Mouse (Mus musculus) liver, adult 2 months (tissue): Measurements from ENCODE around the gene Lekr1. TPM values are rescaled to one million over a fixed set of nuclear protein-coding genes. Genes with fewer than 3 reads are reported as not detected.
A peak's percentile ranks its signal among the peaks of the same experiment; 100 is the strongest.

Experiments
- DNase-seq: peaks from one replicate; pipeline ENCODE4 v3.0.0-alpha.2; 2011; ENCODE audit warnings: low read depth, low spot score; ENCODE audit errors: extremely low read depth
- H3K27ac ChIP-seq: fragments of 200-500 bp; replicated peaks from 2 replicates; pipeline ENCODE4 v1.5.1; 2012; ENCODE audit warnings: low read depth, mild to moderate bottlenecking, control low read depth, inconsistent platforms, low read length; ENCODE audit not compliant: insufficient read depth
- H3K27me3 ChIP-seq: fragments of 200-500 bp; 2 replicates; pipeline ENCODE4 v1.6.1; 2012; ENCODE audit warnings: mild to moderate bottlenecking, moderate library complexity, low read length, inconsistent platforms; ENCODE audit not compliant: control insufficient read depth, insufficient read depth
- H3K36me3 ChIP-seq: fragments of 200-500 bp; 2 replicates; pipeline ENCODE4 v1.6.1; 2012; ENCODE audit warnings: low read length, inconsistent platforms; ENCODE audit not compliant: control insufficient read depth, insufficient read depth
- H3K4me1 ChIP-seq: fragments of 200-500 bp; 2 replicates; pipeline ENCODE4 v1.6.1; 2011; ENCODE audit warnings: low read length; ENCODE audit not compliant: control insufficient read depth, insufficient read depth
- H3K4me3 ChIP-seq: fragments of 200-500 bp; 2 replicates; pipeline ENCODE4 v1.5.1; 2011; ENCODE audit warnings: low read depth, mild to moderate bottlenecking, control low read depth, low read length, moderate library complexity; ENCODE audit not compliant: insufficient read depth
- H3K79me2 ChIP-seq: fragments of 200-500 bp; 2 replicates; pipeline ENCODE4 v1.6.1; 2012; ENCODE audit warnings: inconsistent platforms, mild to moderate bottlenecking, low read length, moderate library complexity; ENCODE audit not compliant: control insufficient read depth, insufficient read depth
- H3K9ac ChIP-seq: fragments of 200-500 bp; 2 replicates; pipeline ENCODE4 v1.6.1; 2012; ENCODE audit warnings: low read depth, mild to moderate bottlenecking, control low read depth, inconsistent platforms, low read length
- CTCF ChIP-seq: fragments of 200-500 bp; IDR thresholded peaks from 2 replicates; pipeline ENCODE4 v1.5.1; 2011; ENCODE audit warnings: low read depth, low read length, control low read depth
- POLR2A ChIP-seq: fragments of 200-500 bp; IDR thresholded peaks from 2 replicates; pipeline ENCODE4 v1.6.1; 2011; ENCODE audit warnings: low read length, control low read depth; ENCODE audit not compliant: insufficient read depth; ENCODE audit errors: extremely low read depth
- WGBS: fragments of 180-500 bp; shearing (Covaris S2); methylation state at CpG from one replicate; pipeline ENCODE4 v1.1.7; 2018; 5-methylcytosine and 5-hydroxymethylcytosine counted together
- polyA plus RNA-seq: library from polyadenylated mRNA; depleted of rRNA; stranded (reverse); fragments of >200 nt; gene quantifications from 2 replicates; pipeline ENCODE4 v1.2.3, GENCODE M21; 2012
- total RNA-seq: library from RNA; depleted of rRNA; stranded (reverse); fragments of >200 nt; gene quantifications from 2 replicates; pipeline ENCODE4 v1.2.3, GENCODE M21; 2014

Gene Lekr1
- total and polyA plus RNA-seq, 2 experiments, result 0.09 TPM; not detected in 1

- Histone ChIP-seq H3K27me3 (no peaks in the 10 kb centered on the region), H3K27ac (no peak overlapping the region), H3K4me1 (no peaks in the 10 kb centered on the region), H3K4me3 (no peak overlapping the region), H3K79me2 (no peaks in the 10 kb centered on the region), H3K9ac (no peak overlapping the region), H3K36me3 (no peaks in the 10 kb centered on the region)
- no peak for DNase-seq
- 65% methylated on average over 6 of the region's 6 CpGs for WGBS
- TF ChIP-seq POLR2A, result no peak
- no peak for TF ChIP-seq CTCF
Measured at GRCm38 (mm10) chr3:65819841-65820240, 153.8 kb downstream of the Lekr1 start.

GRCm38 (mm10) chr3:65824886-65825285 lies 158.9 kb downstream of the Lekr1 start:
- Histone ChIP-seq H3K79me2 (no peaks in the 10 kb centered on the region), H3K4me1 (no peaks in the 10 kb centered on the region), H3K27me3 (no peaks in the 10 kb centered on the region), H3K27ac (no peak overlapping the region), H3K4me3 (no peak overlapping the region), H3K9ac (no peak overlapping the region), H3K36me3 (no peaks in the 10 kb centered on the region)
- DNase-seq, result no peak
- TF ChIP-seq CTCF (no peak), POLR2A (no peak)
- 86% methylated on average over 3 of the region's 3 CpGs for WGBS

DNA sequence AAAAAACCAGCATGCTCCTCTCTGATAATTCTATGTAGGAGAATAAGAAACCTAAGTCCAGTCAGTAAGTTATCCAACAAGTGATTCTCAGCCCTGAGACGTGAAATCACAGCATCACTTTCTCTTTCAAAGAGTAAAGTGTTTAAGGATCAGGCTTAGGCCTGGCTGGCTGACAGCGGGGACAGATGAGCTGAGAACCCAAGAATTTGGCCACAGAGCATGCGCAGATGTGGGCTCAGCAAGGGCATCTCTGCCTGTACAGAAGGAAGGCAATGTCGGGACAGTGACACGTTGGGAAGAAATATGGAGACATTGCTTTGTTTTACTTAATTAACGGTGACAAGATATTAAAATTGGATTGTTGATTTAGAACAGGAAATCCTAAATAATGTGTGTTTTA lies 160.7 kb downstream of the Lekr1 start:
- 88% methylated on average over 6 of the region's 6 CpGs for WGBS
- TF ChIP-seq POLR2A (no peak), CTCF (no peak)
- Histone ChIP-seq H3K36me3 (no peaks in the 10 kb centered on the region), H3K9ac (no peak overlapping the region), H3K27ac (no peak overlapping the region), H3K4me3 (no peak overlapping the region), H3K4me1 (0 out of 2 replicates have a peak, but pooled peaks cover 2% of the 10 kb centered on the region), H3K27me3 (0 out of 2 replicates have a peak, but pooled peaks cover 3% of the 10 kb centered on the region), H3K79me2 (no peaks in the 10 kb centered on the region)
- DNase-seq, result no peak

- no peak overlapping the region for H3K9ac ChIP-seq
- 0 out of 2 replicates have a peak, but pooled peaks cover 3% of the 10 kb centered on the region for H3K27me3 ChIP-seq
- H3K36me3 ChIP-seq, result no peaks in the 10 kb centered on the region
- H3K79me2 ChIP-seq, result no peaks in the 10 kb centered on the region
- H3K4me3 ChIP-seq, result no peak overlapping the region
- no peak overlapping the region for H3K27ac ChIP-seq
- TF ChIP-seq CTCF (no peak), POLR2A (no peak)
- 0 out of 2 replicates have a peak, but pooled peaks cover 2% of the 10 kb centered on the region for H3K4me1 ChIP-seq
- no peak for DNase-seq
- WGBS, result 94% methylated on average over 5 of the region's 5 CpGs
Measured at GRCm38 (mm10) chr3:65827400-65827799, 161.4 kb downstream of the Lekr1 start.

DNA sequence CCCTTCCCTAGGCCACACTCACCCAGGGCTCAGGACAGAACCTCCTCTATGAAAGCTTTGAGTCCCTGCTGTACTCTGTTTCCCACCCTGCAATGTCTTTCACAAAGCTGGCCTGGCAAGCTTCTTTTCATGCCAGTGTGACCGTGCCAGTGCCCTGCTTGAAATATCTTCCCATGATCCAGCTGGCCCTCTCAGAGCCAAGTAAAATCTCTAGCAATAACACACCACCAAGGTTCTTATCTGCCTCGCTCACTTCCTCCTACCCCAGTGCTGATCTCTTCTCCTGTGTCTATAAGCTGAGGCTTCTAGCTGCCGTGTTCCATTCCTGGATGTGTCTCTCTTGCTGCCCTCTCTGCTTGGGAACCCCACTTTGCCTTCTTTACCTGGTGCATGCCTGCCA lies 162.0 kb downstream of the Lekr1 start:
- Histone ChIP-seq H3K27ac (no peak overlapping the region), H3K27me3 (0 out of 2 replicates have a peak, but pooled peaks cover 3% of the 10 kb centered on the region), H3K9ac (no peak overlapping the region), H3K36me3 (no peaks in the 10 kb centered on the region), H3K4me1 (0 out of 2 replicates have a peak, but pooled peaks cover 2% of the 10 kb centered on the region), H3K79me2 (no peaks in the 10 kb centered on the region), H3K4me3 (no peak overlapping the region)
- TF ChIP-seq CTCF (no peak), POLR2A (no peak)
- no peak for DNase-seq
- 79% methylated on average over 3 of the region's 3 CpGs for WGBS

- Histone ChIP-seq H3K27me3 (0 out of 2 replicates have a peak, but pooled peaks cover 3% of the 10 kb centered on the region), H3K4me1 (0 out of 2 replicates have a peak, but pooled peaks cover 2% of the 10 kb centered on the region), H3K36me3 (no peaks in the 10 kb centered on the region), H3K9ac (no peak overlapping the region), H3K4me3 (no peak overlapping the region), H3K79me2 (no peaks in the 10 kb centered on the region), H3K27ac (no peak overlapping the region)
- 39% methylated on average over 7 of the region's 7 CpGs for WGBS
- TF ChIP-seq POLR2A (no peak), CTCF (no peak)
- DNase-seq, result peak; percentile 11
Measured at GRCm38 (mm10) chr3:65829230-65829629, 163.2 kb downstream of the Lekr1 start.
